Mouse (Mus musculus): ENCODE measurements around the gene Olfr803.

The Olfr803 gene

DNA sequence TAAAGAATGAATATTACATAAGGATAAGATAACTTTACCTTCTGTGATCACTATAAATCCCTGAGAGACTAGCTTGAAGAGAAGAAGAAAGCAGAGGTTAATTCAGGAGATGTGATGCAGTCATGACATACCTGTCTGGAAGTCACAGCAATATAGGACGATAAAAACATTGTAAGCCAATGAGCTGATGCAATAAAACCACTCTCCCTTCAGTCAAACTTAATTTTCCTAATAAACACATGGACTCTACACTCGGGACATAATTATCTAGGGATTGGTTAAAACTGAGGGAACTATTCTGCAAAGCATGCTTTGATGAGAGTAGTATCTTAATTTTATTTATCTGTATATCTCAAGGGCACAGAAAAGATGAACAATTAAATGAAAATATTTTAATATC, at the start of gene Olfr803:
TSS of gene Olfr803 (minus strand) at position 101 of the 400 bp plus-strand sequence.
- in situ Hi-C loops (cut with MboI; ENCODE audit: low pct_unique_long_range_greater_than_20kb in 1 of 2, low sequenced_read_pairs in 2 of 2, unreplicated experiment in 1 of 2) = no loop called here

GRCm38 (mm10) chr10:129741821-129742220, 47.7 kb upstream of the Olfr803 start, which contains the start of gene Olfr806:
Gene Olfr806 (minus strand): TSS chr10:129741921.
- in situ Hi-C loops (cut with MboI; ENCODE audit: low pct_unique_long_range_greater_than_20kb in 1 of 2, low sequenced_read_pairs in 2 of 2, unreplicated experiment in 1 of 2) = no loop called here

GRCm38 (mm10) chr10:129729275-129729674, 35.2 kb upstream of the Olfr803 start, which contains the start of gene Olfr805:
Gene Olfr805 (minus strand): TSS chr10:129729375.
- in situ Hi-C loops (cut with MboI; ENCODE audit: low pct_unique_long_range_greater_than_20kb in 1 of 2, low sequenced_read_pairs in 2 of 2, unreplicated experiment in 1 of 2) = no loop called here

- in situ Hi-C loops (cut with MboI; ENCODE audit: low pct_unique_long_range_greater_than_20kb in 1 of 2, low sequenced_read_pairs in 2 of 2, unreplicated experiment in 1 of 2) = no loop called here
These were observed 8.8 kb upstream of the Olfr803 start, which contains the start of gene Olfr804 for GRCm38 (mm10) chr10:129702910-129703309. Gene Olfr804 (plus strand): TSS chr10:129703210.

GRCm38 (mm10) chr10:129688069-129688468, 6.0 kb downstream of the Olfr803 start, which contains the start of gene Olfr802:
Gene Olfr802 (minus strand): TSS chr10:129688169.
- in situ Hi-C loops (cut with MboI; ENCODE audit: low pct_unique_long_range_greater_than_20kb in 1 of 2, low sequenced_read_pairs in 2 of 2, unreplicated experiment in 1 of 2) = no loop called here

- in situ Hi-C loops (cut with MboI; ENCODE audit: low pct_unique_long_range_greater_than_20kb in 1 of 2, low sequenced_read_pairs in 2 of 2, unreplicated experiment in 1 of 2) = no loop called here
These were observed 20.3 kb downstream of the Olfr803 start, which contains the start of gene Olfr801 for GRCm38 (mm10) chr10:129673765-129674164. Gene Olfr801 (minus strand): TSS chr10:129673865.

DNA sequence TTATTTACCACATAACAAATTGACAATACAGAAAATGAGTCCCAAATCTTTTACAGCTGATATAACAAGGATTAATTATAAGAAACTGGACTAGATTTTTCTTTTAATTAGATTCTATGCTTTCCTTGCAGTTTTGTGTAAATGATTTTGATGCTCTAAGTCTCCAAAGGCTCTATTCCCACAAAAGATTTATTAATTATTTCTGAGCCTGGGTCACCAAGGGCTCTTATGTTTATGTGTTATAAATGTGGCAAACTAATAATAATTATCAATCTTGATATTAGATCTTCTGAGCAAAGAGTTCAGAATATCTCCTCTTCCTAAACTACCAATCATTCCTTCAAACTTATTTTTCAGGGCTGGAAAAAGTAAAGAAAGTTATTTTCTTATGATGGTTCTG, 36.7 kb downstream of the Olfr803 start, which contains the start of gene Olfr800:
TSS of gene Olfr800 (plus strand) at position 301 of the 400 bp plus-strand sequence.
- in situ Hi-C loops (cut with MboI; ENCODE audit: low pct_unique_long_range_greater_than_20kb in 1 of 2, low sequenced_read_pairs in 2 of 2, unreplicated experiment in 1 of 2) = no loop called here

DNA sequence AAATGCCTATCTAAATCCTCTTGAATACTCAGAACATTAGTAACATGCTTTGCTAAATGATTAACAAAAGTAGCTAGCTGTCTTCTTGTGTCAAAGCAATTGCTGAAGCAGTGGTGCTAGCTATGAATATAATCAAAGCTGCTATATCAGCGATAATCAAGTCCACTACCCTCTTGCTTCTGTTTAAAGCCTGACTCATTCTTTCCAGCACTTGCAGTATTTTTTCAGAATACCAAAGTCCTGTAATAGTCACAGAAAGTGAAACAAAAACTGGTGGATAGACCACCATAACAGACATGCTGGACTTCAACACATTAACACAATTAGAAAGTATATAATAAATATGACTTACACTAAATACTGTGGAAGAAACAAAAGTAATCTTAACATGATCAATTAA, 42.3 kb downstream of the Olfr803 start:
- in situ Hi-C loops (cut with MboI; ENCODE audit: low pct_unique_long_range_greater_than_20kb in 1 of 2, low sequenced_read_pairs in 2 of 2, unreplicated experiment in 1 of 2) = no loop called here

Measured in mouse embryonic stem cell (cell line).